9 mouse cellular contexts compared by ENCODE assay signal in the genomic region with DNA sequence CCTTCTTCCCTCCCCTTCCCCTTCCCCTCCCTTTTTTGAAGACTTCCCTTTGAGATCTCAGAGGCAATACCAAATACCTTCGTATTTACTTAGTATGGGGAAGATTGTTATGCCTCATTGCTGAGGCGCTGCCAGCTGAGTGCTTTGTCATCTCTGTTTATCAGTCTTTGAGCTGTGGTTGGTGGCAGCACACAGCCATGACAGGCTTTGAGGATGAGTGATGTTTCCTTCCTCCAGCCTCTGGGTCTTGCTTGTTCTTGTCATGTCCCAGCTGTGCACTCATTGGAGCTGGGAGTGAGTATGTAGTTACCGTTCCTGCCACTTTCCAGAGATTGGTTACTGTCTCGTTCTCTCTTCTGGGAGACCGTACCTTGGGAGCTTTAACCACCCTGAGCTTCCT. TPM values are rescaled to one million over a fixed set of nuclear protein-coding genes. Genes with fewer than 3 reads are reported as not detected.
DNase-seq lines count a peak whose midpoint lies in the region; ATAC-seq and TF ChIP-seq lines count a peak whose summit lies in the region.
"Had no signal": no experiment of that assay in that cellular context is flagged by ENCODE, and none has a peak within 500 bp of the region (broad histone marks: within the 10 kb centered on the region; RNA-seq: fewer than 3 reads in every experiment).

No protein-coding gene starts in this region.

- TF ChIP-seq CTCF in kidney, adult 2 months (conservative IDR thresholded peaks at IDR 0.05; ENCODE audit: insufficient read depth, insufficient read length, low read depth, low read length), result no peak

- H3K9ac ChIP-seq in liver, embryonic 16.5 days (ENCODE audit: low read depth, low read length), result peak overlapping the region; percentile 38; the same call in 1 of the 2 replicates
- no peak overlapping the region for H3K9ac ChIP-seq in stomach, embryonic 16.5 days (ENCODE audit: low read length)

- H3K9me3 ChIP-seq in liver, embryonic 16.5 days (replicated peaks; ENCODE audit: control insufficient read depth, low read length), result no peaks in the 10 kb centered on the region
- H3K9me3 ChIP-seq in stomach, embryonic 16.5 days (replicated peaks; ENCODE audit: control insufficient read depth, low read length), result no peaks in the 10 kb centered on the region

- 45% methylated on average over 5 of the region's 5 CpGs for WGBS in kidney, adult 2 months
- WGBS in liver, embryonic 16.5 days (ENCODE audit: insufficient replicate concordance), result 23% methylated on average over 5 of the region's 5 CpGs
- 20% methylated on average over 5 of the region's 5 CpGs for WGBS in stomach, embryonic 16.5 days

- H3K4me1 ChIP-seq in kidney, adult 2 months (ENCODE audit: control insufficient read depth, insufficient read depth, low read length), result peaks cover 9% of the 10 kb centered on the region
- peaks cover 24% of the 10 kb centered on the region for H3K4me1 ChIP-seq in liver, embryonic 16.5 days (ENCODE audit: control insufficient read depth, low read depth, low read length)
- peaks cover 23% of the 10 kb centered on the region; the same call in 1 of the 2 replicates for H3K4me1 ChIP-seq in stomach, embryonic 16.5 days (ENCODE audit: control insufficient read depth, insufficient read depth, low read length)

- no peak for TF ChIP-seq POLR2A in kidney, adult 2 months (IDR thresholded peaks at IDR 0.05; ENCODE audit: low read depth, low read length)

- 0 out of 2 replicates have a peak overlapping the region, but pooled peaks have one; percentile 33 for H3K4me2 ChIP-seq in liver, embryonic 16.5 days (ENCODE audit: low read depth, low read length)
- H3K4me2 ChIP-seq in stomach, embryonic 16.5 days (ENCODE audit: low read depth, low read length), result no peak overlapping the region

- H3K36me3 ChIP-seq in kidney, adult 2 months (ENCODE audit: control insufficient read depth, insufficient read depth, low read length), result no peaks in the 10 kb centered on the region
- H3K36me3 ChIP-seq in liver, embryonic 16.5 days (ENCODE audit: control insufficient read depth, insufficient read depth), result peaks cover 7% of the 10 kb centered on the region
- H3K36me3 ChIP-seq in stomach, embryonic 16.5 days (ENCODE audit: control insufficient read depth, insufficient read depth, low read length), result no peaks in the 10 kb centered on the region; the same call in 1 of the 2 replicates

- ATAC-seq in liver, embryonic 16.5 days (ENCODE audit: low read depth), result peak; percentile 91
- ATAC-seq in stomach, embryonic 16.5 days (ENCODE audit: insufficient read depth, low FRiP score), result peak; percentile 59; the same call in 1 of the 2 replicates
- no peak for ATAC-seq in cerebellum, adult (ENCODE audit: insufficient number of reproducible peaks, low FRiP score, low TSS enrichment)

- no peaks in the 10 kb centered on the region for H3K27me3 ChIP-seq in kidney, adult 2 months (replicated peaks; ENCODE audit: control insufficient read depth, insufficient read depth, low read length)
- no peaks in the 10 kb centered on the region for H3K27me3 ChIP-seq in liver, embryonic 16.5 days (ENCODE audit: control insufficient read depth, insufficient read depth, low read depth, low read length)
- no peaks in the 10 kb centered on the region for H3K27me3 ChIP-seq in stomach, embryonic 16.5 days (ENCODE audit: control insufficient read depth, insufficient read depth, low read length)

- DNase-seq in kidney, adult 2 months, result peak; percentile 36
- no peak for DNase-seq in kidney, adult 8-10 months
- peak; percentile 38 for DNase-seq in adrenal gland, postnatal 10 days
- no peak for DNase-seq in urinary bladder, postnatal 4 days (ENCODE audit: low spot score in 2 of 2)
- DNase-seq in right cerebral cortex, postnatal 4 days, result no peak
- DNase-seq: gastrocnemius, adult 2 months had no signal

- no peak overlapping the region for H3K27ac ChIP-seq in kidney, adult 2 months (ENCODE audit: insufficient read depth, low read depth, low read length)
- H3K27ac ChIP-seq in liver, embryonic 16.5 days (ENCODE audit: low read length), result peak overlapping the region; percentile 84
- no peak overlapping the region for H3K27ac ChIP-seq in stomach, embryonic 16.5 days (ENCODE audit: low read length)
- H3K27ac ChIP-seq: gastrocnemius, adult 2 months had no signal

- no peak overlapping the region for H3K4me3 ChIP-seq in kidney, adult 2 months (ENCODE audit: insufficient read depth, low read depth, low read length)
- H3K4me3 ChIP-seq in liver, embryonic 16.5 days (ENCODE audit: low read depth, low read length), result no peak overlapping the region
- H3K4me3 ChIP-seq in stomach, embryonic 16.5 days (replicated peaks; ENCODE audit: low read length), result no peak overlapping the region
- H3K4me3 ChIP-seq: gastrocnemius, adult 2 months had no signal

RNA-seq across cellular contexts. Expression of gene Usp33, which starts 9.1 kb away (rescaled TPM):
- 21.0 and 23.7 TPM in 2 replicates for polyA plus RNA-seq in kidney, adult 2 months (2012; rRNA removed)
- 10 to 100 TPM; 65.4 to 80.7 TPM for total RNA-seq in adrenal gland, postnatal 10 days (2021)
- polyA plus RNA-seq in liver, embryonic 16.5 days (2015; fragmentation: Nextera tagmentation; extraction: Ambion mirVana), result 20.2 and 22.0 TPM in 2 replicates
- 44.3 and 45.8 TPM in 2 replicates for polyA plus RNA-seq in stomach, embryonic 16.5 days (2015; fragmentation: Nextera tagmentation; extraction: Ambion mirVana)

RNA-seq across cellular contexts. Expression of gene Miga1, which starts 15.2 kb away (rescaled TPM):
- polyA plus RNA-seq in kidney, adult 2 months (2012; rRNA removed), result 10.1 and 10.6 TPM in 2 replicates
- 10 to 100 TPM; 11.3 to 11.8 TPM for total RNA-seq in adrenal gland, postnatal 10 days (2021)
- 3.8 and 4.3 TPM in 2 replicates for polyA plus RNA-seq in liver, embryonic 16.5 days (2015; fragmentation: Nextera tagmentation; extraction: Ambion mirVana)
- 10.9 and 11.1 TPM in 2 replicates for polyA plus RNA-seq in stomach, embryonic 16.5 days (2015; fragmentation: Nextera tagmentation; extraction: Ambion mirVana)

RNA-seq across cellular contexts. Expression of gene Zzz3, which starts 39.9 kb away (rescaled TPM):
- polyA plus RNA-seq in kidney, adult 2 months (2012; rRNA removed), result 19.1 and 19.5 TPM in 2 replicates
- 10 to 100 TPM; 35.9 to 37.6 TPM for total RNA-seq in adrenal gland, postnatal 10 days (2021)
- 11.3 and 12.3 TPM in 2 replicates for polyA plus RNA-seq in liver, embryonic 16.5 days (2015; fragmentation: Nextera tagmentation; extraction: Ambion mirVana)
- polyA plus RNA-seq in stomach, embryonic 16.5 days (2015; fragmentation: Nextera tagmentation; extraction: Ambion mirVana), result 36.8 and 37.9 TPM in 2 replicates

Comparison
In these comparisons a context has a peak if more than half of its experiments do, and no peak if none do; other contexts are left out.
1. DNase-seq: peak in kidney, adult 2 months (single experiment) and adrenal gland, postnatal 10 days (single experiment); none in kidney, adult 8-10 months (0 of 2), urinary bladder, postnatal 4 days (0 of 2) and right cerebral cortex, postnatal 4 days (single experiment).